ENCODE assay signal across 19 mouse cellular contexts in genomic region chr13:43633024-43633423, GRCm38 (mm10). TPM values are rescaled to one million over a fixed set of nuclear protein-coding genes. Genes with fewer than 3 reads are reported as not detected.
DNase-seq lines count a peak whose midpoint lies in the region; ATAC-seq lines count a peak whose summit lies in the region.
"Had no signal": no experiment of that assay in that cellular context is flagged by ENCODE, and none has a peak within 500 bp of the region (broad histone marks: within the 10 kb centered on the region; RNA-seq: fewer than 3 reads in every experiment).

No protein-coding gene starts in this region.

- H3K4me2 ChIP-seq in heart, embryonic 11.5 days: no peak overlapping the region
- H3K4me2 ChIP-seq: embryonic facial prominence, embryonic 13.5 days; embryonic facial prominence, embryonic 15.5 days; forebrain, embryonic 12.5 days had no signal

- no peaks in the 10 kb centered on the region for H3K4me1 ChIP-seq in heart, embryonic 11.5 days (ENCODE audit: control insufficient read depth, insufficient read depth, low read length)
- H3K4me1 ChIP-seq: embryonic facial prominence, embryonic 13.5 days; embryonic facial prominence, embryonic 15.5 days had no signal

- H3K9me3 ChIP-seq in heart, embryonic 11.5 days (replicated peaks; ENCODE audit: control insufficient read depth, low read length): no peaks in the 10 kb centered on the region
- H3K9me3 ChIP-seq: embryonic facial prominence, embryonic 13.5 days; embryonic facial prominence, embryonic 15.5 days; forebrain, embryonic 10.5 days; forebrain, embryonic 12.5 days had no signal

- DNase-seq in cerebellum, adult 9-11 months: peak; percentile 12
- DNase-seq in cerebellum, postnatal 14 days: no peak
- DNase-seq in heart, adult 11 months: peak; percentile 56
- DNase-seq: adrenal gland, adult 2 months; adrenal gland, postnatal 10 days; adrenal gland, postnatal 25 days; cerebellum, adult 11 months; cerebellum, adult 18-20 months; cerebellum, adult 9-10 months; cerebellum, postnatal 25 days; embryo, embryonic 11 days had no signal

- H3K27me3 ChIP-seq in heart, embryonic 11.5 days (ENCODE audit: control insufficient read depth, insufficient read depth, low read length): no peaks in the 10 kb centered on the region
- H3K27me3 ChIP-seq: embryonic facial prominence, embryonic 13.5 days; embryonic facial prominence, embryonic 15.5 days; forebrain, embryonic 12.5 days had no signal

- H3K9ac ChIP-seq in heart, embryonic 11.5 days (ENCODE audit: low read depth, low read length): no peak overlapping the region
- H3K9ac ChIP-seq: embryonic facial prominence, embryonic 13.5 days; embryonic facial prominence, embryonic 15.5 days; forebrain, embryonic 12.5 days had no signal

- H3K36me3 ChIP-seq in heart, embryonic 11.5 days (ENCODE audit: control insufficient read depth, insufficient read depth, low read length): no peaks in the 10 kb centered on the region
- H3K36me3 ChIP-seq: embryonic facial prominence, embryonic 13.5 days; embryonic facial prominence, embryonic 15.5 days; forebrain, embryonic 10.5 days; forebrain, embryonic 12.5 days had no signal

- no peak overlapping the region for H3K27ac ChIP-seq in heart, embryonic 11.5 days (ENCODE audit: low read depth, low read length)
- H3K27ac ChIP-seq: embryonic facial prominence, embryonic 13.5 days; embryonic facial prominence, embryonic 15.5 days; forebrain, embryonic 10.5 days; forebrain, embryonic 12.5 days had no signal

- no peak overlapping the region for H3K4me3 ChIP-seq in heart, embryonic 11.5 days (ENCODE audit: low read depth, low read length)
- H3K4me3 ChIP-seq: embryonic facial prominence, embryonic 13.5 days; embryonic facial prominence, embryonic 15.5 days; erythroblast, embryonic 14.5 days; forebrain, embryonic 10.5 days; forebrain, embryonic 12.5 days had no signal

- 70% methylated on average over 4 of the region's 4 CpGs for WGBS in heart, embryonic 11.5 days (ENCODE audit: insufficient replicate concordance)

- no peak for ATAC-seq in heart, embryonic 11.5 days (replicated peaks; ENCODE audit: insufficient number of reproducible peaks, low FRiP score, low TSS enrichment)
- ATAC-seq: forebrain, embryonic 14.5 days; forebrain, embryonic 16.5 days had no signal

RNA-seq across cellular contexts. Expression of gene Rnf182, which starts 17.5 kb away (rescaled TPM):
- polyA plus RNA-seq in heart, embryonic 11.5 days (2014; fragmentation: Nextera tagmentation; extraction: Ambion mirVana): 0.55 and 4.3 TPM in 2 replicates
- polyA plus RNA-seq: erythroblast, embryonic 14.5 days had no signal

Comparison
In these comparisons a context has a peak if more than half of its experiments do, and no peak if none do; other contexts are left out.
1. DNase-seq: peak in cerebellum, adult 9-11 months (single experiment) and heart, adult 11 months (single experiment); none in cerebellum, postnatal 14 days (0 of 2).